Mouse (Mus musculus) forebrain, embryonic 15.5 days (tissue): ENCODE measurements around the gene Sirt3. TPM values are rescaled to one million over a fixed set of nuclear protein-coding genes. Genes with fewer than 3 reads are reported as not detected.

ENCODE experiments used
- ATAC-seq: fragments of 200-750 bp; cut with Nextera tagmentation; replicated peaks from 2 replicates; pipeline ENCODE4 v1.8.0; 2017; ENCODE audit warnings: mild to moderate bottlenecking, moderate TSS enrichment, moderate library complexity
- H3K27ac ChIP-seq: fragments of 300-500 bp; sonication (generic); replicated peaks from 2 replicates; pipeline ENCODE4 v1.5.1; 2015; ENCODE audit warnings: mild to moderate bottlenecking, inconsistent platforms
- H3K27me3 ChIP-seq: fragments of 300-500 bp; sonication (generic); 2 replicates; pipeline ENCODE4 v1.6.1; 2015; ENCODE audit warnings: inconsistent platforms
- H3K36me3 ChIP-seq: fragments of 300-500 bp; sonication (generic); 2 replicates; pipeline ENCODE4 v1.6.1; 2015; ENCODE audit warnings: mild to moderate bottlenecking, inconsistent platforms
- H3K4me1 ChIP-seq: fragments of 300-500 bp; sonication (generic); 2 replicates; pipeline ENCODE4 v1.6.1; 2015; ENCODE audit warnings: inconsistent platforms
- H3K4me2 ChIP-seq: fragments of 300-500 bp; sonication (generic); replicated peaks from 2 replicates; pipeline ENCODE4 v1.6.1; 2015; ENCODE audit warnings: mild to moderate bottlenecking, inconsistent platforms
- H3K4me3 ChIP-seq: fragments of 300-500 bp; sonication (generic); 2 replicates; pipeline ENCODE4 v1.5.1; 2015; ENCODE audit warnings: mild to moderate bottlenecking, inconsistent platforms
- H3K9ac ChIP-seq: fragments of 300-500 bp; sonication (generic); replicated peaks from 2 replicates; pipeline ENCODE4 v1.6.1; 2015; ENCODE audit warnings: mild to moderate bottlenecking, inconsistent platforms
- H3K9me3 ChIP-seq: fragments of 300-500 bp; sonication (generic); 2 replicates; pipeline ENCODE4 v1.6.1; 2016; ENCODE audit warnings: inconsistent platforms
- WGBS: fragments of 180-500 bp; shearing (Covaris S2); methylation state at CpG from one replicate; pipeline ENCODE4 v1.1.7; 2015; ENCODE audit warnings: mixed read lengths; 5-methylcytosine and 5-hydroxymethylcytosine counted together
- polyA plus RNA-seq: library from polyadenylated mRNA; unstranded; fragments of >200 nt; fragmentation: Nextera tagmentation; extraction: Ambion mirVana; gene quantifications from 2 replicates; pipeline ENCODE4 v1.2.1, GENCODE M21; 2015

The Sirt3 gene
- polyA plus RNA-seq, 1 experiment from 2014 or later, result 36.5 TPM

GRCm38 (mm10) chr7:140844905-140845665 is 37.0 kb downstream of the Sirt3 start, which contains the start of gene Scgb1c1:
Gene Scgb1c1, plus strand, starts transcription at chr7:140845547.
- Histone ChIP-seq H3K4me2 (no peak within 1 kb of the TSS; the same call in 1 of the 2 replicates), H3K27ac (no peak within 1 kb of the TSS), H3K36me3 (no peaks in the 10 kb centered on the region), H3K9ac (no peak within 1 kb of the TSS), H3K4me1 (peaks cover 3% of the 10 kb centered on the region; the same call in 1 of the 2 replicates), H3K9me3 (no peaks in the 10 kb centered on the region), H3K27me3 (peaks cover 3% of the 10 kb centered on the region; the same call in 1 of the 2 replicates), H3K4me3 (no peak within 1 kb of the TSS)
- ATAC-seq, result peak; percentile 85
- 29% methylated on average over 14 of the region's 14 CpGs for whole genome bisulfite sequencing

- peaks cover 5% of the 10 kb centered on the region; the same call in 1 of the 2 replicates for H3K4me1 ChIP-seq
- no peaks in the 10 kb centered on the region for H3K36me3 ChIP-seq
- 87% methylated on average over 7 of the region's 7 CpGs for WGBS
- H3K4me2 ChIP-seq, result no peak overlapping the region
- H3K9me3 ChIP-seq, result no peaks in the 10 kb centered on the region
- no peak for ATAC-seq
- no peak overlapping the region for H3K27ac ChIP-seq
- no peak overlapping the region for H3K4me3 ChIP-seq
- no peak overlapping the region for H3K9ac ChIP-seq
- peaks cover 3% of the 10 kb centered on the region; the same call in 1 of the 2 replicates for H3K27me3 ChIP-seq
These were observed 38.3 kb downstream of the Sirt3 start for GRCm38 (mm10) chr7:140843806-140844205.

- no peak overlapping the region for H3K9ac ChIP-seq
- H3K27me3 ChIP-seq, result peaks cover 3% of the 10 kb centered on the region; the same call in 1 of the 2 replicates
- no peak for ATAC-seq
- H3K27ac ChIP-seq, result no peak overlapping the region
- no peak overlapping the region for H3K4me3 ChIP-seq
- peaks cover 7% of the 10 kb centered on the region; the same call in 1 of the 2 replicates for H3K4me1 ChIP-seq
- no peaks in the 10 kb centered on the region for H3K9me3 ChIP-seq
- H3K36me3 ChIP-seq, result no peaks in the 10 kb centered on the region
- 39% methylated on average over 19 of the region's 19 CpGs for WGBS
- H3K4me2 ChIP-seq, result no peak overlapping the region
These were observed 41.1 kb downstream of the Sirt3 start for GRCm38 (mm10) chr7:140840750-140841735.

DNA sequence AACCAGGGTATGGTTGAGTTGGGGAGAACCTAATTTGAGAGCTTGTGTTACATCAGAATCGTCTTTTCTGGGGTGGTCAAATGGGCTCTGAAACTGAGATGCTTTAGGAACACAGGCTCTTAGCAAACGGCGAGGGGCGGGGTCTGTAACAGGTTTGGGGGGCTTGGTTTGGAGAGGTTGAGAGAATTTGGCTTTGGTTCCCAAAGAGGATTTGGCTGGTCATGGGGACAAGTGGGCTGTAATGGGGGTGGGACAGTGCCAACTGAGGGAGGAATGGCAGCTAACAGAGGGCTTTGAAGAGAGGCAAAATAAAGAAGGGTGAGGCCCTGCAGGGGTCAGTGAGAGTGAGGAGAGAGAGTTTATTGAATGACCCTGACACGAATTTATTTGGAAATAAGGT is 42.6 kb downstream of the Sirt3 start:
- Histone ChIP-seq H3K27ac (no peak overlapping the region), H3K9me3 (no peaks in the 10 kb centered on the region), H3K36me3 (no peaks in the 10 kb centered on the region), H3K4me1 (peaks cover 7% of the 10 kb centered on the region; the same call in 1 of the 2 replicates), H3K4me2 (no peak overlapping the region), H3K4me3 (no peak overlapping the region), H3K9ac (no peak overlapping the region), H3K27me3 (peaks cover 3% of the 10 kb centered on the region; the same call in 1 of the 2 replicates)
- WGBS, result 66% methylated on average over 5 of the region's 5 CpGs
- no peak for ATAC-seq

DNA sequence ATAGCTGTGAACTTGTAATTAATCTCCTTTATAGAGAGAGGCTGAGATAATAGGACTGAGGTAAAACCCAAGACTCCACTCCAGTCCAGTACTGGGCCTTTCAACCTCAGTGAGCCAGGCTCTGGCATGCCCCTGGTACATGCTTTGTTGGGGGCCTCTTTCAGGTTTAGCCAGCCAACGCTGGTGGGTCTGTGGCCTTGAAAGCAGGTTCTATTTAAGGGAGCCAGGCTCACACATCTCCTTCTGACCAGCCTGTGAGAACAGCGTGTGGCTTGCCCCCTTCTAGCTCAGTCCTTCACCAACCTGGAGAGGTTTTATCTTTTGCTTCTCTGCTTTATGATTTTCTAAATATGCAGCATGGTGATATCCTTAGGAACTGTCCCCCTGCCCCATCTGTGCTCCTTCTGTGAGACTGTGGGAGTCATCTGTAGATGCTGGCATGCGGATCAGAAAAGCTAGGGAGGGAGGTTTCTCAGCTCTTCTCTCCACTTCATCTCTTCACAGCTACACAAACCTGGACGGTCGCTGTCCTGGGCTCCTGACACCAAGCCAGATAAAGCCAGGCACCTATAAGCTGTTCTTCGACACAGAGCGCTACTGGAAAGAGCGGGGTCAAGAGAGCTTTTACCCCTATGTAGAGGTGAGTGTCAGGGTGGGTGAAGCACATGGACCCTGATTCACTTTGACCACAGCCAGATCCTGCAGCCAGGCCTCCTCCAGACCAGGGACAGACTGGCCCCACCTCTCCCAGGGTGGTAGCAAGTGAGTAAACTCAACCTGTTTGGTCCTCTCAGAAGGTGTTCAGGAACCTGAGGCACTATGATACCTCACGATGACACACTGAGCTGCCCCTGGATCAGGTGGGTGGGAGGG is 45.6 kb downstream of the Sirt3 start:
- no peak overlapping the region for H3K9ac ChIP-seq
- 81% methylated on average over 9 of the region's 9 CpGs for WGBS
- H3K36me3 ChIP-seq, result no peaks in the 10 kb centered on the region
- no peaks in the 10 kb centered on the region for H3K9me3 ChIP-seq
- no peak overlapping the region for H3K4me2 ChIP-seq
- peaks cover 7% of the 10 kb centered on the region; the same call in 1 of the 2 replicates for H3K4me1 ChIP-seq
- H3K27ac ChIP-seq, result no peak overlapping the region
- no peaks in the 10 kb centered on the region for H3K27me3 ChIP-seq
- H3K4me3 ChIP-seq, result no peak overlapping the region
- ATAC-seq, result no peak

DNA sequence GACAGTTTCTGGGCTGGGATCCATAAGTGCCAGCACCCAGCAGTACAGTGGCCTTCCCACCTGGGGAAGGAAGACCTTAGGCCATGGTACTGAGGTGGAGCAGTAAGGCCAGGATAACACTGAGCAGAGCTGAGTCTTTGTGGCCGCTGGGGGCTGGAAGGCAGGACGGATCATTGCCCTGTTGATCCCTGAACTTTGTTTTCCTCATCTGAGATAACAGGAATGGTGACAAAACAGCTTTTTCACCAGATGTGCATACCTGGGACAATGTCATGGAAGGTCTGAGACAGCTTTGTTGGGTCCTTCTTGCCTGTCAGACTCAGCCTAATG is 46.4 kb downstream of the Sirt3 start:
- Histone ChIP-seq H3K27ac (no peak overlapping the region), H3K9me3 (no peaks in the 10 kb centered on the region), H3K4me3 (no peak overlapping the region), H3K4me1 (peaks cover 7% of the 10 kb centered on the region; the same call in 1 of the 2 replicates), H3K36me3 (no peaks in the 10 kb centered on the region), H3K4me2 (no peak overlapping the region), H3K9ac (no peak overlapping the region), H3K27me3 (no peaks in the 10 kb centered on the region)
- 72% methylated on average over 2 of the region's 2 CpGs for WGBS
- ATAC-seq, result no peak

- no peak for ATAC-seq
- Histone ChIP-seq H3K9ac (no peak within 1 kb of the TSS), H3K4me3 (no peak within 1 kb of the TSS), H3K27ac (no peak within 1 kb of the TSS), H3K4me2 (no peak within 1 kb of the TSS), H3K36me3 (no peaks in the 10 kb centered on the region), H3K27me3 (no peaks in the 10 kb centered on the region), H3K9me3 (no peaks in the 10 kb centered on the region), H3K4me1 (peaks cover 7% of the 10 kb centered on the region; the same call in 1 of the 2 replicates)
- 46% methylated on average over 20 of the region's 20 CpGs for WGBS
These were observed 46.9 kb downstream of the Sirt3 start, which contains the start of gene Urah for GRCm38 (mm10) chr7:140834968-140835757. Gene Urah, plus strand, starts transcription at chr7:140835018.

DNA sequence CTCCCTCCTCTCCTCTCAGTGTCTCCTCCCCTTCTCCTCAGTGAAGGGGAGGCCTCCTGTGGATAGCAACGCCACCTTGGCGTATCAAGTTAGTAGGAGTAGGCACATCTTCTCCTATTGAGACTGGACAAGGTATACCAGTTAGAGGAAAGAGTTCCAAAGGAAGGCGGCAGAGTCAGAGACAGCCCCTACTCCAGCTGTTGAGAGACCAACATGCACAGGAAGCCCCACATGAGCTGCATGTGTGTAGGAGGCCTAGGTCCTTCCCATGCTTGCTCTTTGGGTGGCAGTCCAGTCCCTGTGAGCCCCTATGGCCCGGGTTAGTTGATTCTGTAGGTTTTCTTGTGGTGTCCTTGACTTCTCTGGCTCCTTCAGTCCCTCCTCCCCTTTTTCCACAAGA is 48.8 kb downstream of the Sirt3 start:
- H3K4me2 ChIP-seq, result no peak overlapping the region
- no peaks in the 10 kb centered on the region for H3K9me3 ChIP-seq
- 83% methylated on average over 4 of the region's 4 CpGs for WGBS
- no peak overlapping the region for H3K27ac ChIP-seq
- ATAC-seq, result no peak
- peaks cover 3% of the 10 kb centered on the region; the same call in 1 of the 2 replicates for H3K4me1 ChIP-seq
- no peak overlapping the region for H3K9ac ChIP-seq
- no peaks in the 10 kb centered on the region for H3K36me3 ChIP-seq
- H3K27me3 ChIP-seq, result no peaks in the 10 kb centered on the region
- H3K4me3 ChIP-seq, result no peak overlapping the region

DNA sequence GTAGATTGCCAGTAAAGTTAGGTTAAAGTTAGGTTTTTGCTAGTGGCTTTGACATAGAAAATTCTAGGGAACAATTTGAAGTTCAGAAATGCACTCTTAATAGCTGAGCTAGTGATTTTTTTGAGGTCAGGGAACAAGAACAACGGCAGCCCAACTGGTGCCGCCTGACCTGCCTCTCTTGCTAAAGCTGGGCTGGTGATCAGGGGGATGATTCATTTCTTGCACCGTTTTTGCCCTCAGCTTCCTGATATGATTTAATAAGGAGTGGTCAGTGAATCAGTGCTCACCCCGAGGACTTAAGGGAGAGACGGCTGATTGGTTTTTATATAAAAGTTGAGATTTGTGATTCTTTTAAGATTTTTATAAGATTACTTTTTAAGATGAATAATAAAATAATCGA is 50.7 kb downstream of the Sirt3 start:
- peaks cover 3% of the 10 kb centered on the region; the same call in 1 of the 2 replicates for H3K4me1 ChIP-seq
- WGBS, result 76% methylated on average over 6 of the region's 6 CpGs
- no peaks in the 10 kb centered on the region for H3K36me3 ChIP-seq
- H3K9me3 ChIP-seq, result no peaks in the 10 kb centered on the region
- H3K4me2 ChIP-seq, result no peak overlapping the region
- no peak overlapping the region for H3K4me3 ChIP-seq
- H3K27me3 ChIP-seq, result no peaks in the 10 kb centered on the region
- H3K27ac ChIP-seq, result no peak overlapping the region
- ATAC-seq, result no peak
- no peak overlapping the region for H3K9ac ChIP-seq

GRCm38 (mm10) chr7:140828171-140828881 is 53.8 kb downstream of the Sirt3 start:
- Histone ChIP-seq H3K4me2 (no peak overlapping the region), H3K9ac (no peak overlapping the region)
- ATAC-seq, result no peak

More at GRCm38 (mm10) chr7:140828171-140828881, 53.8 kb downstream of the Sirt3 start:
- H3K4me1 ChIP-seq, result no peaks in the 10 kb centered on the region
- 36% methylated on average over 8 of the region's 8 CpGs for WGBS
- H3K27me3 ChIP-seq, result no peaks in the 10 kb centered on the region
- no peaks in the 10 kb centered on the region for H3K9me3 ChIP-seq
- no peaks in the 10 kb centered on the region for H3K36me3 ChIP-seq
- H3K27ac ChIP-seq, result no peak overlapping the region
- no peak overlapping the region for H3K4me3 ChIP-seq
